Mouse (Mus musculus): Measurements from ENCODE around the gene 4930564D02Rik.

- TF ChIP-seq MAX (IDR thresholded peaks at IDR 0.05): no peak
- no peak for TF ChIP-seq CTCF (IDR thresholded peaks at IDR 0.05; ENCODE audit: control insufficient read depth, insufficient read depth, insufficient read length)
- TF ChIP-seq MYOG (IDR thresholded peaks at IDR 0.05; ENCODE audit: control insufficient read depth, extremely low read depth, insufficient read length): no peak
Measured at GRCm38 (mm10) chr3:105095026-105095425, 28.4 kb downstream of the 4930564D02Rik start.

All from C2C12 (cell line).